Mouse (Mus musculus) embryonic facial prominence, embryonic 10.5 days (tissue): Measurements from ENCODE around the gene Edil3. TPM values are rescaled to one million over a fixed set of nuclear protein-coding genes. Genes with fewer than 3 reads are reported as not detected.
"Not testable (repeated sequence)": the region's sequence is repeated elsewhere in the genome, so short reads cannot be mapped to it uniquely, and the experiment has no call there.

Source experiments
- DNase-seq: peaks from one replicate; pipeline ENCODE4 v3.0.0-alpha.2; 2017; ENCODE audit warnings: low spot score
- H3K27ac ChIP-seq: fragments of 300-500 bp; sonication (generic); replicated peaks from 2 replicates; pipeline ENCODE4 v1.5.1; 2016; ENCODE audit warnings: mild to moderate bottlenecking
- H3K27me3 ChIP-seq: fragments of 300-500 bp; sonication (generic); replicated peaks from 2 replicates; pipeline ENCODE4 v1.6.1; 2016; ENCODE audit warnings: low read depth, mild to moderate bottlenecking; ENCODE audit not compliant: poor library complexity, severe bottlenecking
- H3K36me3 ChIP-seq: fragments of 300-500 bp; sonication (generic); replicated peaks from 2 replicates; pipeline ENCODE4 v1.6.1; 2016; ENCODE audit warnings: mild to moderate bottlenecking, moderate library complexity
- H3K4me1 ChIP-seq: fragments of 300-500 bp; sonication (generic); 2 replicates; pipeline ENCODE4 v1.6.1; 2016
- H3K4me3 ChIP-seq: fragments of 300-500 bp; sonication (generic); 2 replicates; pipeline ENCODE4 v1.5.1; 2016; ENCODE audit warnings: mild to moderate bottlenecking, moderate library complexity
- H3K9me3 ChIP-seq: fragments of 300-500 bp; sonication (generic); 2 replicates; pipeline ENCODE4 v1.6.1; 2016; ENCODE audit warnings: mild to moderate bottlenecking
- WGBS: fragments of 180-500 bp; shearing (Covaris S2); methylation state at CpG from one replicate; pipeline ENCODE4 v1.1.7; 2016; 5-methylcytosine and 5-hydroxymethylcytosine counted together
- polyA plus RNA-seq: library from polyadenylated mRNA; unstranded; fragments of >200 nt; fragmentation: Nextera tagmentation; extraction: Ambion mirVana; gene quantifications from 2 replicates; pipeline ENCODE4 v1.2.1, GENCODE M21; 2016

Edil3 gene
- polyA plus RNA-seq, 1 experiment from 2014 or later, result 13.2 TPM

GRCm38 (mm10) chr13:89029817-89030539 lies 208.7 kb downstream of the Edil3 start:
- Histone ChIP-seq H3K9me3 (no peaks in the 10 kb centered on the region), H3K27ac (no peak overlapping the region), H3K36me3 (no peaks in the 10 kb centered on the region), H3K4me1 (0 out of 2 replicates have a peak, but pooled peaks cover 2% of the 10 kb centered on the region), H3K4me3 (no peak overlapping the region), H3K27me3 (no peaks in the 10 kb centered on the region)
- DNase-seq, result peak; percentile 19
- WGBS, result 59% methylated on average over 3 of the region's 3 CpGs

DNA sequence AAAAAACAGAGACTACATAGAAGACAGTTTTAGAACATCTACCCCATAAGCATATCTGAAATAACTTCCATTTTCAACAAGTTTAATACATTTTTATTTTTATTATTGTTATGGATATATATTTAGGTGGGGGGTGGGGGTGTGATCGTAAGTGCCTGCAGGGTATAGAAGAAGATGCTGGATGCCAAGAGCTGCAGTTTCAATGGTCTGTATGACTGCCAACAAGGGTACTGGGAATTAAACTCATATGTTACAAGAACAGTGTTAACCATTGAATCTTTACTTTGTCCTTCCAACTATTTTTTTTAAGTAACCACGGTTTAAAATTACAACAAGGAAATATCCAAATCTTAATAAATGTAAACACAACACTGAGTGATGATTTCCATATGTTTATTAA lies 214.4 kb downstream of the Edil3 start:
- no peak for DNase-seq
- Histone ChIP-seq H3K27me3 (no peaks in the 10 kb centered on the region), H3K9me3 (no peaks in the 10 kb centered on the region), H3K4me3 (no peak overlapping the region), H3K27ac (no peak overlapping the region), H3K36me3 (no peaks in the 10 kb centered on the region), H3K4me1 (no peaks in the 10 kb centered on the region)
- 76% methylated on average over 2 of the region's 2 CpGs for WGBS

DNA sequence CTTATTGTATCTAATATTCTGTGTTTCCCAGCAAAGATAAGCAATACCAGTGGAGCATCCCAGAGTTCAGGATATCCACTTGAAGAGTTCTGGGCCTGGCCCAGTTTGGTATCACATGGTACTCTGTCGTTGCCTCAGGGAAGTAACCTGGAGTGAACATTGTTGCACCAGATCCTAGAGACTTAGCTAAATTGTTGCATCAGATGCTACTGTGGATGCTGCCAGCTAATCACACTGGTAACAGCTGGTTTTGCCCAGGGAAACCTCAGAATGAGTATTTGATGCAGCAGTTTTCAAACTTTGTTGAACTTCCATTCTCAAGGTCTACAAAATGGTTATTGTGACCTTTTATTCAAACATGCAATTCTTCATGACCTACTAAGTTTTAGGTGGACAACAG lies 220.2 kb downstream of the Edil3 start:
- no peak for DNase-seq
- no peaks in the 10 kb centered on the region for H3K36me3 ChIP-seq
- WGBS, result 90% methylated on average over 1 of the region's 1 CpGs
- no peak overlapping the region for H3K4me3 ChIP-seq
- H3K27ac ChIP-seq, result no peak overlapping the region
- no peaks in the 10 kb centered on the region for H3K9me3 ChIP-seq
- no peaks in the 10 kb centered on the region for H3K4me1 ChIP-seq
- H3K27me3 ChIP-seq, result no peaks in the 10 kb centered on the region

DNA sequence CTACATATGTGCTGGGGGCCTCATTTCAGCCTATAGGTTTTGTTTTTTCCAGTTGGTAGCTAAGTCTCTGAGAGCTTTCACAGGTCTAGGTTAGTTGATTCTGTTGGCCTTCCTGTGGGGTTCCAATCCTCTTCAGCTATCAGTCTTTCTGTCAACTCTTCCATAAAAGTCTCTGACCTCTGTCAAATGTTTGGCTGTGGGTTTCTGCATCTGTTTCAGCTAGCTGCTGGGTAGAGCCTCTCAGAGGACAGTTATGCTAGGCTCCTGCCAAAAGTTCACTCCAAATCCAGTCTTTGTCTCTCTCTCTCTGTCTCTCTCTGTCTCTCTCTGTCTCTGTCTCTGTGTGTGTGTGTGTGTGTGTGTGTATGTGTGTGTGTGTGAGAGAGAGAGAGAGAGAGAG lies 248.9 kb downstream of the Edil3 start:
- not testable (repeated sequence) for H3K27me3 ChIP-seq, H3K4me3 ChIP-seq, H3K4me1 ChIP-seq, DNase-seq, H3K9me3 ChIP-seq, H3K27ac ChIP-seq, H3K36me3 ChIP-seq

- 95% methylated on average over 1 of the region's 1 CpGs for WGBS
- Histone ChIP-seq H3K27ac (no peak overlapping the region), H3K27me3 (no peaks in the 10 kb centered on the region), H3K36me3 (no peaks in the 10 kb centered on the region), H3K9me3 (no peaks in the 10 kb centered on the region), H3K4me1 (no peaks in the 10 kb centered on the region), H3K4me3 (no peak overlapping the region)
- DNase-seq, result no peak
Observed at GRCm38 (mm10) chr13:89076212-89076611, 254.9 kb downstream of the Edil3 start.

DNA sequence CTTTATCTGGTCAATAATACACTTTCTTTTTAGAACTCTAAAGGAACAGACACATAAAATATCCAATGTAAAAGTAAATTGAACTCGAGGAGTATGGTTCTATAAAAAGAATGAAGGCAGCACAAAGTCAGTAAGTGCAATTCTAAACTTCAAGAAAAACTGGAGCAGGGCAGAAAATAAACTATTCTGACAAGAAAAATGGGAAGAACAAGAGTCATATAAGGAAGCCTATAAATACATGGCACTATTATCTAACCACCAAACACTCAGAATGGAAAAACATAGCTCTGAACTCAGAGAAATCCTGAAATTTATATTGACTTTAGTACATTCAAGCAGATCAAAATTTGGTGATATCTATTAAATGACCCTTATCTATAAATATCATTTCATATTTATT lies 284.6 kb downstream of the Edil3 start:
- no peak overlapping the region for H3K4me3 ChIP-seq
- no peak overlapping the region for H3K27ac ChIP-seq
- no peaks in the 10 kb centered on the region for H3K9me3 ChIP-seq
- H3K4me1 ChIP-seq, result no peaks in the 10 kb centered on the region
- no peak for DNase-seq
- 84% methylated on average over 1 of the region's 1 CpGs for WGBS
- H3K36me3 ChIP-seq, result no peaks in the 10 kb centered on the region
- H3K27me3 ChIP-seq, result no peaks in the 10 kb centered on the region

GRCm38 (mm10) chr13:89117551-89117950 lies 296.3 kb downstream of the Edil3 start:
- no peak for DNase-seq
- WGBS, result 61% methylated on average over 2 of the region's 2 CpGs
- H3K27me3 ChIP-seq, result no peaks in the 10 kb centered on the region
- no peaks in the 10 kb centered on the region for H3K36me3 ChIP-seq
- no peaks in the 10 kb centered on the region for H3K9me3 ChIP-seq
- no peak overlapping the region for H3K27ac ChIP-seq
- H3K4me3 ChIP-seq, result no peak overlapping the region
- no peaks in the 10 kb centered on the region for H3K4me1 ChIP-seq

DNA sequence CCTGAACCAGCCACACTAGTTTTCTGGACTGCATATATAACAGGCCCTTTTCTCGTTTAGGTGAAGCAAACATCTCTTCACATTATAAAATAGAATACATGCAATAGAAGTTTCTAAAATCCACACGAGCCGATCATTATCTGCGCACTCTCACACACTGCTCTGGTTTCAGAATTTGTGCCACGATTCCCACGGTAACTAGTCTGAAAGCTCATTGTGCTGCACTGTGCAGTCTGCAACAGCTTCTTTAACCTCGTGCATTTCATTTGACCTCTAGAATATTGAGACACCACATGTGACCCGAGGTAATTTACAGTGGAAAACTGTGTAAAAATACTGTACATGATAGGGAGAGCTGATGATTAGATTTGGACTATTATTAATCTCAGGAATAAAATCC lies 298.5 kb downstream of the Edil3 start:
- WGBS, result 82% methylated on average over 8 of the region's 8 CpGs
- H3K4me3 ChIP-seq, result no peak overlapping the region
- H3K9me3 ChIP-seq, result no peaks in the 10 kb centered on the region
- no peaks in the 10 kb centered on the region for H3K4me1 ChIP-seq
- no peak overlapping the region for H3K27ac ChIP-seq
- no peaks in the 10 kb centered on the region for H3K36me3 ChIP-seq
- no peak for DNase-seq
- H3K27me3 ChIP-seq, result no peaks in the 10 kb centered on the region

DNA sequence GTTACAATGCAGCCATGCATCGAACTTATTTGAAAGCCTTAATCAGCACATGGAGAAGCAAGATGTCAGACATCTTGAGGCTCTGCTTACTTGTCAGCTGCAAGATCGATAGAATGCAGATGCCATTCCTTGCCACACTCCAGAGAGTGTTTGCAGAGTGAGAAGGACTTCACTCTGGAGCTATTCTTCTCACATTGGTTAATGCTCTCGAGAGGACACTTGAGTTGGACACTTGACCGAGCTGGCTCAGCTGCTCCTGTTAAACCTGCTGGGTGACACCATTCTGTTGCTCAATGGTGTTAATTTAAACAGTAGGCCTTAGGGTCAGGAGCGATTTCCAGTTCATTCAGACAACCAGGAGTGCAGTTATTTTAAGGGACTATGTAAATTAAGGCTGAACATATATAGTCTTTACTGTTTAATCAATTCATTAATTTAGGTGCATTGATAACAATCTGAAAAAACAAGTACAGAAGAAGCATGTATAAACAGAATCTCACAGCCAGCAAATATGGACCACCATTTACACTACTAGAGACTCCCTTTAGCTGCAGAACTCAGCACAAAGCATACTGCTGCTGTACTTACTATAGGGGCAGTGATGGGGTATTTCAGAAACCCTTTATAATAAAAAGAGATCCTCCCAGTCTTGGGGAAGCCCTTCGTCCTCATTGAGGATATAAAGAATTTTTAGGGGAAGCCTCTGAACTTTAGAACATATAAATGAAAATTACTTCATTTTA lies 301.4 kb downstream of the Edil3 start:
- Histone ChIP-seq H3K27me3 (no peaks in the 10 kb centered on the region), H3K36me3 (no peaks in the 10 kb centered on the region), H3K4me1 (no peaks in the 10 kb centered on the region), H3K4me3 (no peak overlapping the region), H3K27ac (no peak overlapping the region), H3K9me3 (no peaks in the 10 kb centered on the region)
- WGBS, result 77% methylated on average over 6 of the region's 6 CpGs
- DNase-seq, result no peak

GRCm38 (mm10) chr13:89123396-89123795 lies 302.1 kb downstream of the Edil3 start:
- no peaks in the 10 kb centered on the region for H3K27me3 ChIP-seq
- DNase-seq, result no peak
- WGBS, result 80% methylated on average over 5 of the region's 5 CpGs
- H3K4me3 ChIP-seq, result no peak overlapping the region
- no peak overlapping the region for H3K27ac ChIP-seq
- H3K36me3 ChIP-seq, result no peaks in the 10 kb centered on the region
- no peaks in the 10 kb centered on the region for H3K9me3 ChIP-seq
- no peaks in the 10 kb centered on the region for H3K4me1 ChIP-seq

DNA sequence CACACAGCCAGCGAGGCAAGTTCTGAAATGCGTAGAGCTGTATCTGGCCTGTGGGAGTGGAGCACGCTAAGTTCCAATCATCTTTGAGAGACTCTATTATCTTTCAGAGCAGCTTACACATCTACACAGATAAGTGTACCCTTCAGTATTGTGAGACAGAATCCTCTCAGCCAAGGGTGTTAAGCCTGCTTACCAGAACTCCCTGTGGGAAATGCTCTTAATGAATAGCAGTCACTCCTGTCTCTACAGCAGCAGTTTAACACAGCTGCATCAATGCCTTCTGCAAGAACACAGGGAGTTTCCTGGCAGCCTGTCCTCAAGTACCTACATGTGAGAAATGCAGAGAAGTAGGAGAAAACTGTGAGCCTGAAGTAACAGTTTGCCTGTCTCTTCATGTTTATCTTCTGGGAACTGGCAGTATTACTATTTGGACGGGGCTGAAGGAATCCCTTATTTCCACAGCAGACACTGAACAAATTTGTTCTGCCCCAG lies 324.8 kb downstream of the Edil3 start:
- 58% methylated on average over 4 of the region's 4 CpGs for WGBS
- Histone ChIP-seq H3K4me3 (no peak overlapping the region), H3K36me3 (no peaks in the 10 kb centered on the region), H3K4me1 (peaks cover 4% of the 10 kb centered on the region; the same call in 1 of the 2 replicates), H3K27ac (no peak overlapping the region), H3K27me3 (no peaks in the 10 kb centered on the region), H3K9me3 (no peaks in the 10 kb centered on the region)
- no peak for DNase-seq

GRCm38 (mm10) chr13:89151878-89152277 lies 330.6 kb downstream of the Edil3 start:
- H3K36me3 ChIP-seq, result no peaks in the 10 kb centered on the region
- H3K4me1 ChIP-seq, result no peaks in the 10 kb centered on the region
- H3K9me3 ChIP-seq, result no peaks in the 10 kb centered on the region
- no peak for DNase-seq
- 86% methylated on average over 3 of the region's 3 CpGs for WGBS
- no peak overlapping the region for H3K4me3 ChIP-seq
- H3K27me3 ChIP-seq, result no peaks in the 10 kb centered on the region
- no peak overlapping the region for H3K27ac ChIP-seq

DNA sequence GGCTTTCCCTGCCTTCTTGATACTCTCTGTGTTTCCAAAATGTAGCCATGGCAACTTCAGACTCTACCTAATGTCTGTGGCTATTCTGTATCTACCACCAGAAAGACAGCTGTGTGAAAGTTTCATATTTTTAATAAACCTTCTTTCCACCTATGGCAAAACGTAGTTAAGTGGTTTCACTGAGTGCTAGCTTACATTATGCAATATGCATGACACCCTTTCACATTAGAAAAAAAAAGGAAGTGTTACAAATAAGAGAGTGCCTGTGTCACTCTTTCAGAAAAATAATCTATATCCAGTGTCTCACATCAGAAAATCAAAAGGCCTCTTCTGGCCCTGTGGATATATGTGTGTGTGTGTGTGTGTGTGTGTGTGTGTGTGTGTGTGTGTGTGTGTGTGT lies 346.7 kb downstream of the Edil3 start:
- DNase-seq, result no peak
- H3K4me1 ChIP-seq, result no peaks in the 10 kb centered on the region
- 77% methylated on average over 1 of the region's 1 CpGs for WGBS
- H3K9me3 ChIP-seq, result no peaks in the 10 kb centered on the region
- H3K27ac ChIP-seq, result no peak overlapping the region
- H3K36me3 ChIP-seq, result no peaks in the 10 kb centered on the region
- H3K27me3 ChIP-seq, result no peaks in the 10 kb centered on the region
- H3K4me3 ChIP-seq, result no peak overlapping the region
